Mouse (Mus musculus): ENCODE results near the gene Auts2. TPM values are rescaled to one million over a fixed set of nuclear protein-coding genes. Genes with fewer than 3 reads are reported as not detected.

The Auts2 gene
- total and polyA plus RNA-seq, 3 experiments = 16.9 to 35.7 (median 28.1) TPM

GRCm38 (mm10) chr5:131575086-131575514, 968.0 kb downstream of the Auts2 start:
- Histone ChIP-seq H3K4me1 (ENCODE audit: control insufficient read depth, insufficient read depth, low read length) (no peaks in the 10 kb centered on the region), H3K79me2 (replicated peaks; ENCODE audit: control insufficient read depth, insufficient read depth, low read length) (no peaks in the 10 kb centered on the region), H3K36me3 (ENCODE audit: control insufficient read depth, insufficient read depth, low read length) (no peaks in the 10 kb centered on the region), H3K27me3 (ENCODE audit: control insufficient read depth, insufficient read depth, low read length) (no peaks in the 10 kb centered on the region), H3K27ac (no peak overlapping the region), H3K9ac (ENCODE audit: low read depth, low read length) (no peak overlapping the region), H3K4me3 (no peak overlapping the region)
- no peak for DNase-seq
- 82% methylated on average over 5 of the region's 5 CpGs for WGBS
- TF ChIP-seq CTCF (IDR thresholded peaks at IDR 0.05) (no peak), POLR2A (IDR thresholded peaks at IDR 0.05; ENCODE audit: insufficient read depth, low read depth, low read length) (no peak), EP300 (IDR thresholded peaks at IDR 0.05; ENCODE audit: insufficient read depth, low read depth, low read length) (no peak)
- intact Hi-C loops (cut with DNase I) = no loop called here

- TF ChIP-seq POLR2A (IDR thresholded peaks at IDR 0.05; ENCODE audit: insufficient read depth, low read depth, low read length) (no peak), CTCF (IDR thresholded peaks at IDR 0.05) (no peak), EP300 (IDR thresholded peaks at IDR 0.05; ENCODE audit: insufficient read depth, low read depth, low read length) (no peak)
- Histone ChIP-seq H3K4me3 (no peak overlapping the region), H3K36me3 (ENCODE audit: control insufficient read depth, insufficient read depth, low read length) (no peaks in the 10 kb centered on the region), H3K27ac (no peak overlapping the region), H3K9ac (ENCODE audit: low read depth, low read length) (no peak overlapping the region), H3K79me2 (replicated peaks; ENCODE audit: control insufficient read depth, insufficient read depth, low read length) (no peaks in the 10 kb centered on the region), H3K27me3 (ENCODE audit: control insufficient read depth, insufficient read depth, low read length) (no peaks in the 10 kb centered on the region), H3K4me1 (ENCODE audit: control insufficient read depth, insufficient read depth, low read length) (no peaks in the 10 kb centered on the region)
- DNase-seq = no peak
- intact Hi-C loops (cut with DNase I) = no loop called here
- 91% methylated on average over 16 of the region's 16 CpGs for WGBS
These were observed 968.6 kb downstream of the Auts2 start for GRCm38 (mm10) chr5:131574469-131575085.

DNA sequence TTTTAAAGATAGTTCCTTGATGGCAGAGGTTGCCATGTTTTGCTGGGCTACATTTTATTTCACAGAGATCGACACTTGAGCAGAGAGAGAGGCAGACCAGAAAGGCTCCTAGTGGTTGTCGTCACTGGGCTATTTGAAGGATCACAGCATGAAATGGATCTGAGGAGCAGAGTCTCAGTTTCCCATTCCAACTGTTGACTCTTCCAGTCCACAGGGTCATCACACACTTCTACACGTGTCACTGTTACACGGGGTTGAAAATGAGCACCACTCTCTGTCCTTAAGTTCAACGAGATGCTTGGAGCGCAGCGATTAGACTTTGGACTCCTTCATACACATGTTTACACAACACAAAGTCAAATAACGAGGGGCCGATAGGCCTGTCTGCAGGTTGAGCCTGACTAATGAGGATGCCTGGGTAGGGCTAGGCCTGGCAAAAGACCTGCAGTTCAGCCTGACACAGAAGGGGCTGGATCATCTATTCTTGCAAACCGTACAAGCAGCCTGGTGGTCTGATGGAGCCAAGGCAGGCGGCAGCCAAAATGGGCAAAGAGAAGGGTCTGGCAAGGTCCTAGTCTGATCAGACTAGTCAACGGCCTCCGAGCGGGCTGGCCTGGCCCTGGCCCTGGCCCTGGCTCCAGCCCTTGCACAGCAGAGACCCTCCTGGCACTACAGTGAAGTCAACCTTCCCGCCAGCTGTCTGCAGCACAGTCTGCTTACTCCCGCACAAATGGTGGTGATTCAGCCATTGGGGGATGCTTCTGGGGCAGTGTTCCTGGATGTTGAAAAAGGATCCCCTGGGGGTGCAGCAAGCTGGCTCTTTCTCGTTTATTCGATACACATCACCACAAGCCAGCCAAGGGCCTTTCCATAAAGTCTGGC, 969.6 kb downstream of the Auts2 start:
- TF ChIP-seq EP300 (IDR thresholded peaks at IDR 0.05; ENCODE audit: insufficient read depth, low read depth, low read length) = no peak
- no peak for TF ChIP-seq POLR2A (IDR thresholded peaks at IDR 0.05; ENCODE audit: insufficient read depth, low read depth, low read length)
- no peak for TF ChIP-seq CTCF (IDR thresholded peaks at IDR 0.05)
- H3K4me3 ChIP-seq = no peak overlapping the region
- no peaks in the 10 kb centered on the region for H3K36me3 ChIP-seq (ENCODE audit: control insufficient read depth, insufficient read depth, low read length)
- no peak overlapping the region for H3K27ac ChIP-seq
- no peak for DNase-seq
- 89% methylated on average over 18 of the region's 18 CpGs for WGBS
- no peaks in the 10 kb centered on the region for H3K27me3 ChIP-seq (ENCODE audit: control insufficient read depth, insufficient read depth, low read length)
- no peaks in the 10 kb centered on the region for H3K4me1 ChIP-seq (ENCODE audit: control insufficient read depth, insufficient read depth, low read length)
- intact Hi-C loops (cut with DNase I) = no loop called here
- no peaks in the 10 kb centered on the region for H3K79me2 ChIP-seq (replicated peaks; ENCODE audit: control insufficient read depth, insufficient read depth, low read length)
- H3K9ac ChIP-seq (ENCODE audit: low read depth, low read length) = no peak overlapping the region

- no peak for DNase-seq
- H3K27me3 ChIP-seq (ENCODE audit: control insufficient read depth, insufficient read depth, low read length) = no peaks in the 10 kb centered on the region
- H3K79me2 ChIP-seq (replicated peaks; ENCODE audit: control insufficient read depth, insufficient read depth, low read length) = no peaks in the 10 kb centered on the region
- H3K36me3 ChIP-seq (ENCODE audit: control insufficient read depth, insufficient read depth, low read length) = no peaks in the 10 kb centered on the region
- TF ChIP-seq CTCF (IDR thresholded peaks at IDR 0.05) = no peak
- TF ChIP-seq EP300 (IDR thresholded peaks at IDR 0.05; ENCODE audit: insufficient read depth, low read depth, low read length) = no peak
- no peak for TF ChIP-seq POLR2A (IDR thresholded peaks at IDR 0.05; ENCODE audit: insufficient read depth, low read depth, low read length)
- no peak overlapping the region for H3K9ac ChIP-seq (ENCODE audit: low read depth, low read length)
- H3K27ac ChIP-seq = no peak overlapping the region
- no peak overlapping the region for H3K4me3 ChIP-seq
- 88% methylated on average over 6 of the region's 6 CpGs for WGBS
- H3K4me1 ChIP-seq (ENCODE audit: control insufficient read depth, insufficient read depth, low read length) = peaks cover 2% of the 10 kb centered on the region; the same call in 1 of the 2 replicates
- intact Hi-C loops (cut with DNase I) = no loop called here
These were observed 977.1 kb downstream of the Auts2 start for GRCm38 (mm10) chr5:131566032-131566431.

DNA sequence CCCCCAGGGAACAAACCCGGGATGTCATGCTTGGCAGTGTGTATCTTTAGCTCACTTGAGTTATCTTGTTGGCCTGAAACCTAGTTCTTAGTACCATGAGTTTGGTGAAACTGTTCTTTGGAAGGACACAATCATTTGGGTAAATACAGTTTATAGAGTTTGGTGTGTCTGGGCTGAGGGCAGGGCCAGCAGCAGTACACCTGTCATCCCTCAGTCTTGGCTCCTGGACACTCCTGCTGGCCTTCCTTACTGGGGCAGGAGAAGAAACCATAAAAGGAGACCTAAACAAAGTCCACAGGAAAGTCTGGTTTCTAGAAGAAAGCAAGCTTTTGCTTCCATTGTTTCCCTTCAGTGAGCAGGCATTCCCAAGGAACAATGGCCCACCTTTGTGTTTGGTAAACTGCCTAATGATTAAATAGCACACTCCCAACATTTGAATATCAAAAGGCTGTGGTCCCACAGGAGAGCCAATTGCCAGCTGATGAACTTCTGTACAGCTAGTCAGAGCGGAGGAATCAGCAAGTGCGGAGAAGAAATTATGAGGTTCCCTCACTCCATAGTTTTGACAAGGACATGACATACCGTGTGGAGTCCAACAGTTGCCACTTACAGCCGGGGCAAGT, 979.4 kb downstream of the Auts2 start:
- Histone ChIP-seq H3K4me3 (no peak overlapping the region), H3K4me1 (ENCODE audit: control insufficient read depth, insufficient read depth, low read length) (peaks cover 2% of the 10 kb centered on the region; the same call in 1 of the 2 replicates), H3K36me3 (ENCODE audit: control insufficient read depth, insufficient read depth, low read length) (no peaks in the 10 kb centered on the region), H3K9ac (ENCODE audit: low read depth, low read length) (no peak overlapping the region), H3K79me2 (replicated peaks; ENCODE audit: control insufficient read depth, insufficient read depth, low read length) (no peaks in the 10 kb centered on the region), H3K27ac (no peak overlapping the region; the same call in 1 of the 2 replicates), H3K27me3 (ENCODE audit: control insufficient read depth, insufficient read depth, low read length) (no peaks in the 10 kb centered on the region)
- intact Hi-C loops (cut with DNase I) = no loop called here
- WGBS = 77% methylated on average over 5 of the region's 5 CpGs
- peak in 1 of 2 experiments; percentile 10 for DNase-seq
- TF ChIP-seq POLR2A (IDR thresholded peaks at IDR 0.05; ENCODE audit: insufficient read depth, low read depth, low read length) = no peak
- no peak for TF ChIP-seq CTCF (IDR thresholded peaks at IDR 0.05)

Data from heart, adult 2 months (tissue).